Mouse (Mus musculus): ENCODE measurements at regions not wholly inside any gene's neighbourhood (a gene's known extent, or its start where the extent isn't known, plus 50 kb on each side); places are given as distances from the start of the nearest gene placed in this dataset.

DNA sequence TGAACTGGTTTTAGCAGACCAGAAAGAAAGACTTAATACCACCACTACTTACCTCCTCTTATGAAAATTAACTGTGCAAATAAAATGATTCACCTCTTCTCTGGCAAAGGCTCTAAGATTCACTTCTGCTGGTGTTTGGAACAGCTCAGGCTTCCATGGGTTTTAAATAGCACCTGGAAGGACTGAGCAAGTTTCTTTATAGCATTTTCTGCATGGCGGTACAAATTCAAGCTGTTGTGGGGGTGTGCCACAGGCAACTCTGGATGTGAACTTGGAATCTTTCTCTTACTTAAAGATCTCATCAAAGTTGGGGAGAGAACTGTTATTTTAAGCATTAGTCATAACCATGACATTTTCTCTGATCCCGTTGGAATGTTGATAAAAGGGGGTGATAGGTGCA is 350.1 kb upstream of the Cd180 start:
- H3K4me1 ChIP-seq (ENCODE audit: control insufficient read depth, insufficient read depth, low read length) = no peaks in the 10 kb centered on the region
- no peak overlapping the region for H3K27ac ChIP-seq (replicated peaks; ENCODE audit: insufficient read depth, low read depth, low read length)
- H3K79me2 ChIP-seq (ENCODE audit: control insufficient read depth, insufficient read depth, low read length) = no peaks in the 10 kb centered on the region
- no peaks in the 10 kb centered on the region for H3K36me3 ChIP-seq (ENCODE audit: control insufficient read depth, insufficient read depth, low read length)
- DNase-seq (ENCODE audit: extremely low read depth, low read depth, low spot score) = no peak
- no peak overlapping the region for H3K4me3 ChIP-seq (ENCODE audit: insufficient read depth, low read depth, low read length)
- no peak overlapping the region for H3K9ac ChIP-seq (ENCODE audit: low read depth, low read length)
- WGBS = 89% methylated on average over 2 of the region's 2 CpGs
- no peak for TF ChIP-seq CTCF (IDR thresholded peaks at IDR 0.05; ENCODE audit: low read depth, low read length)
- TF ChIP-seq POLR2A (IDR thresholded peaks at IDR 0.05; ENCODE audit: extremely low read depth, insufficient read depth, low read length) = no peak
- no peaks in the 10 kb centered on the region for H3K27me3 ChIP-seq (ENCODE audit: control insufficient read depth, insufficient read depth, low read length)

DNA sequence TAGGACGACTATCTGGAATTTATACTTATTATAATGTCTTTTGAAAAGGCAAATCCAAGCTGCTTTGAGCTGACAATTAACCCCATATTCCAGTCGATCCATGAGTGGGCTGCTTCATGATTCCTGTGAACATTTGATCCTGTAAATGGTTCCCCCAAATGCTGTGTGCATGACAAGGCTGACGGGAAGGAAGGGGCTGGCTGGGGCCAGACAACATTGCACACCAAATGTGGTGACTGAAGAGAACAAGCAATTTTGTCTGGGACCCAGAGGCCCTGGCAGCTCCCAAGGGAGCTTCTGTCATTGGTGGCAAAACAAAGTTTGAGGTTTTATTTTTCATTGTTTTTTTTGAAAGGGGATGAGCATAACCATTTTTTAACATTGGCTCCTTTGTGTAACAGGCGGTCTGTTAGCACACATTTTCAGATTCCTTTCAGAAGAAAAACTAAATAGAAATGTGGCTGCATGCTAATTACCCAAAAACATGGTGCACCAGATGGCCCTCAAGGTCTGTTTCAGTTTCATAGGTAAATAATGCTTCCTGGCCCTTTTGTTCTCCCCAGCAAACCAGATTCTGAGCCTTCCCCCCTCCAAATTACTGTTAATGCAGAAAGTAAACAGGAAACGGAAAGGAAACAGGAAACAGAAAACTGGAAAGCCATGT is 348.6 kb upstream of the Cd180 start:
- Histone ChIP-seq H3K79me2 (ENCODE audit: control insufficient read depth, insufficient read depth, low read length) (no peaks in the 10 kb centered on the region), H3K9ac (ENCODE audit: low read depth, low read length) (no peak overlapping the region), H3K27me3 (ENCODE audit: control insufficient read depth, insufficient read depth, low read length) (no peaks in the 10 kb centered on the region), H3K36me3 (ENCODE audit: control insufficient read depth, insufficient read depth, low read length) (no peaks in the 10 kb centered on the region), H3K27ac (replicated peaks; ENCODE audit: insufficient read depth, low read depth, low read length) (no peak overlapping the region), H3K4me3 (ENCODE audit: insufficient read depth, low read depth, low read length) (no peak overlapping the region), H3K4me1 (ENCODE audit: control insufficient read depth, insufficient read depth, low read length) (no peaks in the 10 kb centered on the region)
- no peak for TF ChIP-seq CTCF (IDR thresholded peaks at IDR 0.05; ENCODE audit: low read depth, low read length)
- TF ChIP-seq POLR2A (IDR thresholded peaks at IDR 0.05; ENCODE audit: extremely low read depth, insufficient read depth, low read length) = no peak
- no peak for DNase-seq (ENCODE audit: extremely low read depth, low read depth, low spot score)
- 78% methylated on average over 5 of the region's 5 CpGs for WGBS

DNA sequence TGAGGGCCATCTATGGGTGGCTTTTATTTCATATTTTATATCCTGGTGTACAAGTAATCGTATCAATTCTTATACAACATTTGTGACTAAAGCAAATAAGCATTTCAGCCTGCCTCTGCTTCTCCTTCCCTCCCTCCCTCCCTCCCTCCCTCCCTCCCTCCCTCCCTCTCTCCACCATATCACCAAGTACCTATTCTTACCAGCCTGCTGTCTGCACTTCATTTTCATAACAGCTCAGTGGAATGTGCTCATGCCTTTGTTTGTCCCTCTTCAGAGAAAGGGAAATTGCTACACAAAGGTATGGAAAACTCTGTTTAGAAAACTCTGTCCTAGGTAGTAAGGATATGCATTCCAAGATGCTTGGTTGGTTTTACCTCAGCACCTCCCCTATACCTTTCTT is 343.9 kb upstream of the Cd180 start:
- no peak overlapping the region for H3K9ac ChIP-seq (ENCODE audit: low read depth, low read length)
- no peak overlapping the region for H3K27ac ChIP-seq (replicated peaks; ENCODE audit: insufficient read depth, low read depth, low read length)
- H3K36me3 ChIP-seq (ENCODE audit: control insufficient read depth, insufficient read depth, low read length) = no peaks in the 10 kb centered on the region
- H3K4me1 ChIP-seq (ENCODE audit: control insufficient read depth, insufficient read depth, low read length) = no peaks in the 10 kb centered on the region
- TF ChIP-seq CTCF (IDR thresholded peaks at IDR 0.05; ENCODE audit: low read depth, low read length) (no peak), POLR2A (IDR thresholded peaks at IDR 0.05; ENCODE audit: extremely low read depth, insufficient read depth, low read length) (no peak)
- H3K27me3 ChIP-seq (ENCODE audit: control insufficient read depth, insufficient read depth, low read length) = no peaks in the 10 kb centered on the region
- H3K79me2 ChIP-seq (ENCODE audit: control insufficient read depth, insufficient read depth, low read length) = no peaks in the 10 kb centered on the region
- WGBS = 91% methylated on average over 1 of the region's 1 CpGs
- H3K4me3 ChIP-seq (ENCODE audit: insufficient read depth, low read depth, low read length) = no peak overlapping the region
- DNase-seq (ENCODE audit: extremely low read depth, low read depth, low spot score) = no peak

DNA sequence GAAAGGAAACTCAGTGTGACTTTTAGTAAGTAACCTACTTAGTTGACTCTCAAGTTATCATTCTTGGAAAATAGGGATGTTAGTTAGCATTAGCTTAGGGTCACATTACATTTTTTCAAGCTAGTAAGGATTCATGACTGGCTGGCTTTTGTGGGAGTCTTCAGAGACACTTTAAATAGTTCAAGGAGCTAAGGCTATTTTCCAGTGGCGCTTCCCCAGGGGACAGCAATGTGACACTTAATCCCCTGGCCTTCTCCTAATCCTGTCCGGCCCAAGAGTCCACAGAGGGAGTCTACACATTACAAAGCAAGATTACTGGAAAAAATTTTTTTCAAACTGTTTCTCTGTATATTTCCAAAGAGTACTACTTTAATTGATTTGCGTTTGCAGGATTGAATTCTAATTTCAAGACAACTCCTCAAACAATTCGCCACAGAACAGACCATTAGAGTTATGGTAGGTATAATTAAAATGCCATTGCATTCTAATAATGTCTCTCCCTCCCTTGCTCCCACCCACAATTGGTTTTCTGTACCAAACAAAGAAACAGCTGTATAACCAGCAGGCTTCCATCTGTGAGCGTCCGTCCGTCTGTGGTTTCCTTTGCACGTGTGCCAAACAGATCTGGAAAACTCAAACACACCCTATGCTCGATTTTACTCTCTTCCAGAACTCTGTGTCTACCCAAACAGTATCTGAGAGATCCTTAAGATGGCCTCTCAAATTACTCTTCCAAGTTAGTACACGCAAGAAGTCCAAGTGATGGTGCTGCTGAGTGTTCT is 341.1 kb upstream of the Cd180 start:
- TF ChIP-seq CTCF (IDR thresholded peaks at IDR 0.05; ENCODE audit: low read depth, low read length) (no peak), POLR2A (IDR thresholded peaks at IDR 0.05; ENCODE audit: extremely low read depth, insufficient read depth, low read length) (no peak)

DNA sequence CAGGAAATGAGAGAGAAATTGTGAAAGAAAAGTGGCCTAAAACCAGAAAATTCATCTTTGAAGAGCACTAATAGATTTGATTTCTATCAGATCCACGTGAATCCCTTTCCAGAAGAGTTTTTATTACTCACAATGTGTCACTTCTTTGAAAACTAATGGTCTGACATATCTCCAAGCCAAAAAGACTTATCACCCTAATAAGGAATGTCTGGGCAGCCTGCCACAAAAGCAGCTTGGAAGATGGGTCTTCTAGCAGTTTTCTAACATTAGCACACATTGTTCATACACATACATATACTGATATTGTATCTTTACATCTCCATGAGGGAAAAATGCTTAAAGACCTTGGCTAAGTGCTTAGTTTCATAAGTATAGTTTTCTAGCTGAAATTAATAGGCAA is 337.8 kb upstream of the Cd180 start:
- Histone ChIP-seq H3K27ac (replicated peaks; ENCODE audit: insufficient read depth, low read depth, low read length) (no peak overlapping the region), H3K36me3 (ENCODE audit: control insufficient read depth, insufficient read depth, low read length) (no peaks in the 10 kb centered on the region), H3K4me3 (ENCODE audit: insufficient read depth, low read depth, low read length) (no peak overlapping the region), H3K27me3 (ENCODE audit: control insufficient read depth, insufficient read depth, low read length) (no peaks in the 10 kb centered on the region), H3K79me2 (ENCODE audit: control insufficient read depth, insufficient read depth, low read length) (no peaks in the 10 kb centered on the region), H3K9ac (ENCODE audit: low read depth, low read length) (no peak overlapping the region), H3K4me1 (ENCODE audit: control insufficient read depth, insufficient read depth, low read length) (no peaks in the 10 kb centered on the region)
- DNase-seq (ENCODE audit: extremely low read depth, low read depth, low spot score) = peak; percentile 3
- TF ChIP-seq CTCF (IDR thresholded peaks at IDR 0.05; ENCODE audit: low read depth, low read length) (no peak), POLR2A (IDR thresholded peaks at IDR 0.05; ENCODE audit: extremely low read depth, insufficient read depth, low read length) (no peak)
- WGBS = 50% methylated on average over 1 of the region's 1 CpGs

More for the DNA sequence above, 341.1 kb upstream of the Cd180 start:
- DNase-seq (ENCODE audit: extremely low read depth, low read depth, low spot score) = no peak
- WGBS = 89% methylated on average over 10 of the region's 10 CpGs
- H3K4me1 ChIP-seq (ENCODE audit: control insufficient read depth, insufficient read depth, low read length) = no peaks in the 10 kb centered on the region
- no peak overlapping the region for H3K9ac ChIP-seq (ENCODE audit: low read depth, low read length)
- H3K36me3 ChIP-seq (ENCODE audit: control insufficient read depth, insufficient read depth, low read length) = no peaks in the 10 kb centered on the region
- H3K4me3 ChIP-seq (ENCODE audit: insufficient read depth, low read depth, low read length) = no peak overlapping the region
- H3K27ac ChIP-seq (replicated peaks; ENCODE audit: insufficient read depth, low read depth, low read length) = no peak overlapping the region
- H3K79me2 ChIP-seq (ENCODE audit: control insufficient read depth, insufficient read depth, low read length) = no peaks in the 10 kb centered on the region
- H3K27me3 ChIP-seq (ENCODE audit: control insufficient read depth, insufficient read depth, low read length) = no peaks in the 10 kb centered on the region

Measured in liver, adult 2 months (tissue).